Mouse (Mus musculus) embryonic facial prominence, embryonic 10.5 days (tissue): ENCODE data around the gene Gm26920. TPM values are rescaled to one million over a fixed set of nuclear protein-coding genes. Genes with fewer than 3 reads are reported as not detected.
A peak's percentile ranks its signal among the peaks of the same experiment; 100 is the strongest.
"Not testable (repeated sequence)": the region's sequence is repeated elsewhere in the genome, so short reads cannot be mapped to it uniquely, and the experiment has no call there.

ENCODE experiments used
- DNase-seq: peaks from one replicate; pipeline ENCODE4 v3.0.0-alpha.2; 2017; ENCODE audit warnings: low spot score
- H3K27ac ChIP-seq: fragments of 300-500 bp; sonication (generic); replicated peaks from 2 replicates; pipeline ENCODE4 v1.5.1; 2016; ENCODE audit warnings: mild to moderate bottlenecking
- H3K27me3 ChIP-seq: fragments of 300-500 bp; sonication (generic); replicated peaks from 2 replicates; pipeline ENCODE4 v1.6.1; 2016; ENCODE audit warnings: low read depth, mild to moderate bottlenecking; ENCODE audit not compliant: poor library complexity, severe bottlenecking
- H3K36me3 ChIP-seq: fragments of 300-500 bp; sonication (generic); replicated peaks from 2 replicates; pipeline ENCODE4 v1.6.1; 2016; ENCODE audit warnings: mild to moderate bottlenecking, moderate library complexity
- H3K4me1 ChIP-seq: fragments of 300-500 bp; sonication (generic); 2 replicates; pipeline ENCODE4 v1.6.1; 2016
- H3K4me3 ChIP-seq: fragments of 300-500 bp; sonication (generic); 2 replicates; pipeline ENCODE4 v1.5.1; 2016; ENCODE audit warnings: mild to moderate bottlenecking, moderate library complexity
- H3K9me3 ChIP-seq: fragments of 300-500 bp; sonication (generic); 2 replicates; pipeline ENCODE4 v1.6.1; 2016; ENCODE audit warnings: mild to moderate bottlenecking
- WGBS: fragments of 180-500 bp; shearing (Covaris S2); methylation state at CpG from one replicate; pipeline ENCODE4 v1.1.7; 2016; 5-methylcytosine and 5-hydroxymethylcytosine counted together
- polyA plus RNA-seq: library from polyadenylated mRNA; unstranded; fragments of >200 nt; fragmentation: Nextera tagmentation; extraction: Ambion mirVana; gene quantifications from 2 replicates; pipeline ENCODE4 v1.2.1, GENCODE M21; 2016

The Gm26920 gene
- polyA plus RNA-seq: 1.6 and 4.8 TPM in 2 replicates

DNA sequence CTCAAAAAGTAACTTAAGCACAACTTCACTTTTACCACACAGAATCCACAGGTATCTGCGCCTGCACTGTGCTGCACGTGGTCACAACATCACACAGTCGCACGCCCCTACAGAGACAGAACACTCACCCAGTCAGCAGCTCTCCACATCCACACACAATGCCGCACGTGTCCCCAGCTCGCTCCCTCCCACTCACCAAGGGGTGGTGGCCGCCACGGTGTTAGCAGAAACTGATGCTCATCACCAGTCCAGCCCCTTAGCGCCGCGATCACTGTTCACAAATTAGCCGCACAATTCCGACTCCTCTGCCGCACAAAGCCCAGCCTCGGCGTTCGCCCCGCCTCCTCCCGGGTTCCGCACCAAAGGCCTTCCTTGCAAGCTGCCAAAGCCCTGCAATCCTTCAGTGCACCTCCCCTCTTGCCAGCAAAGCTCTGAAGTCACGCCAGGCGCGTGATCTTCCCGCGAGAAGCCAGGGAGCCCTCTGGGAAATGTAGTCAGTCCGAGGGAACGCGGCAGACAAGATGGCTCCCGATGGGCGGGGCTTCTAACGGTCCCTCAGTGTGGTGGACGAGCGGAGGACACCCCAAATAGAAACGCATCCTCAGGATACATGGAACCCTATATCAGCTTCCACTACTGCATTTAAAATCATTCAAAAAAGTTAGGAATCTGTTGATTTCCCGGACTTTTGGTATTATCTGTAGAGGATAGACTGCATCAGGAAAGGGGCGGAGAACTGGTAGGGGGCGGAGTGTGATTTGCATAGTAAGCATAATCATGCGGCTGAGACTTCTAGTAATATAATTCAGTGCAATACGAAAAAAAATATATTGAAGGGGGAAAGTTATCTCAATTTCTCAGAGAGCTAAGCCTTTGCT lies at the start of gene Gm26920, which contains the start of gene Zfp566:
Gene Gm26920, minus strand, starts transcription at position 319 of the 878 bp plus-strand sequence.
Gene Zfp566, minus strand, starts transcription at position 436 of the 878 bp plus-strand sequence.
- Histone ChIP-seq H3K4me1 (peaks cover 31% of the 10 kb centered on the region), H3K4me3 (peak within 1 kb of the TSS; percentile 80), H3K9me3 (peaks cover 4% of the 10 kb centered on the region; the same call in 1 of the 2 replicates), H3K36me3 (peaks cover 22% of the 10 kb centered on the region), H3K27ac (peak within 1 kb of the TSS; percentile 92), H3K27me3 (no peaks in the 10 kb centered on the region)
- peak; percentile 98 for DNase-seq
- under 1% methylated on average over 40 of the region's 40 CpGs for WGBS

- peaks cover 90% of the 10 kb centered on the region for H3K36me3 ChIP-seq
These were observed 46.6 kb upstream of the Gm26920 start for GRCm38 (mm10) chr7:30136826-30137225.

DNA sequence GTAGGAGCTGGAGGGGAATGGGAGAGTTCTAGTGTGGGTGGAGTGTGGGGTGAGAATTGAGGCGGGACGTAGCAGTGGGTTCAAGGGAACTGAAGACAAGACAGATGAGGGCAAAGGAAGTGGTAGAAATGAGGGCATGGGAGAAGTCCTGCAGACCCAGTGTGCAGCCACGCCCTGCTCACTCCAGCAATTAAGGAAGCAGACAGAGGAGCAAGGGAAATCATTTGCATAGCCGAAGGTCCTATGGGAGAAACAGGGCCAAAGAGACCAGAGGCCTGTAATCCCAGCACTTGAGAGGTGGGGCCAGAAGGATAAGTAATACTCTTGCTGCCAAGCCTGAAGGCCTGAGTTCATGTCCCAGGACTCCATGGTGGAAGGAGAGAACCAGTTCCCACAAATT lies 42.2 kb upstream of the Gm26920 start:
- Histone ChIP-seq H3K9me3 (peaks cover 14% of the 10 kb centered on the region), H3K27me3 (no peaks in the 10 kb centered on the region), H3K4me1 (no peaks in the 10 kb centered on the region), H3K36me3 (peaks cover 93% of the 10 kb centered on the region), H3K27ac (no peak overlapping the region), H3K4me3 (no peak overlapping the region)
- DNase-seq: no peak
- WGBS: 96% methylated on average over 4 of the region's 4 CpGs

More at GRCm38 (mm10) chr7:30136826-30137225, 46.6 kb upstream of the Gm26920 start:
- no peaks in the 10 kb centered on the region for H3K27me3 ChIP-seq
- no peak for DNase-seq
- H3K27ac ChIP-seq: no peak overlapping the region
- H3K9me3 ChIP-seq: peaks cover 17% of the 10 kb centered on the region
- no peak overlapping the region for H3K4me3 ChIP-seq
- H3K4me1 ChIP-seq: no peaks in the 10 kb centered on the region
- WGBS: 92% methylated on average over 10 of the region's 10 CpGs

DNA sequence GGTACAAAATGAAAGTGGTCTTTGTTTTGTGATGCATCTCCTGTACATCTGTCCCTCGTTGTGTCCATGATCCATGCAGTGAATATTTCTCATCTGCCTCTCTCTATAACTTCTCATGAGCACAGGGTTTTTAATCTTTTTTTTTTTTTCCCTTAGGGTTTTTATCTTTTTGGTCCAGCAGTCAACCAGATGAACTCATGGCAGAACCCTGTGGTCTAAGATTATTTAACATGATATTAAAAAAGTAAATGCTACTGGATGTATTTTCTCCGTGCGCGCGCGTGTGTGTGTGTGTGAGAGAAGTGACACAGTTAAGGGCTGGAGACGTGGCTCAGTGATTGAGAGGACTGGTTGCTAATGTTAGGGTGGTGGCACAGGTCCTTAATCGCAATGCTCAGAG lies 39.7 kb upstream of the Gm26920 start:
- 93% methylated on average over 8 of the region's 8 CpGs for WGBS
- Histone ChIP-seq H3K27ac (no peak overlapping the region), H3K9me3 (peaks cover 14% of the 10 kb centered on the region), H3K4me1 (no peaks in the 10 kb centered on the region), H3K36me3 (peaks cover 91% of the 10 kb centered on the region), H3K27me3 (no peaks in the 10 kb centered on the region), H3K4me3 (no peak overlapping the region)
- DNase-seq: no peak

- DNase-seq: no peak
- Histone ChIP-seq H3K4me1 (peaks cover 16% of the 10 kb centered on the region), H3K4me3 (peak overlapping the region; percentile 73), H3K27ac (peak overlapping the region; percentile 86), H3K36me3 (peaks cover 19% of the 10 kb centered on the region), H3K9me3 (peaks cover 9% of the 10 kb centered on the region; the same call in 1 of the 2 replicates), H3K27me3 (no peaks in the 10 kb centered on the region)
- WGBS: 12% methylated on average over 15 of the region's 15 CpGs
These were observed 31.9 kb upstream of the Gm26920 start for GRCm38 (mm10) chr7:30122188-30122530.

GRCm38 (mm10) chr7:30121308-30122187 lies 31.3 kb upstream of the Gm26920 start, which contains the start of gene Zfp382:
Gene Zfp382 (plus strand): TSS chr7:30121942.
- H3K9me3 ChIP-seq: peaks cover 9% of the 10 kb centered on the region; the same call in 1 of the 2 replicates
- peak within 1 kb of the TSS; percentile 86 for H3K27ac ChIP-seq
- peaks cover 13% of the 10 kb centered on the region for H3K36me3 ChIP-seq
- peak within 1 kb of the TSS; percentile 73 for H3K4me3 ChIP-seq
- H3K4me1 ChIP-seq: peaks cover 16% of the 10 kb centered on the region
- WGBS: 1% methylated on average over 61 of the region's 61 CpGs
- peak; percentile 95 for DNase-seq
- no peaks in the 10 kb centered on the region for H3K27me3 ChIP-seq

- H3K27ac ChIP-seq, H3K27me3 ChIP-seq, DNase-seq, H3K36me3 ChIP-seq, H3K4me3 ChIP-seq: not testable (repeated sequence)
- 95% methylated on average over 12 of the region's 12 CpGs for WGBS
- peaks cover 15% of the 10 kb centered on the region for H3K4me1 ChIP-seq
- peaks cover 42% of the 10 kb centered on the region for H3K9me3 ChIP-seq
These were observed 27.7 kb upstream of the Gm26920 start for GRCm38 (mm10) chr7:30117935-30118334.

DNA sequence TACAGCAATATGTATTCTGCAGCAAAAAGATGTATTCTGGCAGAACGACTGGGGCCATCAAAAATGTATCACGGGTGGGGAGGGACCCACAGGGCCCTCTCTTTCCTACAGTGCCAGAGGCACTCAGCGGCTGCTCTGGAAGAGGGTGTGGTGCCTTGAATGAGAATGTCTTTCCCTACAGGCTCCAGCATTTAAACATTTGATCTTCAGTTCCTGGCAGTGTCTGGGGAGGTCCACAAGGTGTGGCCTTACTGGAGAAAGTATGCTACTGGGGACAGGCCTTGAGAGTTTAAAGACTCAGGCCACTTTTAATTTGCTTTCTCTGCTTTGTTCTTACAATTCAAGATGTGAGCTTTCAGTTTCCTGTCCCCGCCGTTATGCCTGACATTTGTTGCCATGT lies 25.9 kb upstream of the Gm26920 start:
- no peak overlapping the region for H3K27ac ChIP-seq
- no peak overlapping the region for H3K4me3 ChIP-seq
- no peak for DNase-seq
- H3K36me3 ChIP-seq: peaks cover 6% of the 10 kb centered on the region; the same call in 1 of the 2 replicates
- 93% methylated on average over 5 of the region's 5 CpGs for WGBS
- H3K9me3 ChIP-seq: peaks cover 42% of the 10 kb centered on the region
- no peaks in the 10 kb centered on the region for H3K27me3 ChIP-seq
- H3K4me1 ChIP-seq: 0 out of 2 replicates have a peak, but pooled peaks cover 1% of the 10 kb centered on the region

- 96% methylated on average over 13 of the region's 13 CpGs for WGBS
- H3K27me3 ChIP-seq: no peaks in the 10 kb centered on the region
- peaks cover 25% of the 10 kb centered on the region for H3K9me3 ChIP-seq
- H3K27ac ChIP-seq: no peak overlapping the region
- H3K36me3 ChIP-seq: peaks cover 75% of the 10 kb centered on the region
- peaks cover 8% of the 10 kb centered on the region for H3K4me1 ChIP-seq
- no peak for DNase-seq
- no peak overlapping the region for H3K4me3 ChIP-seq
These were observed 9.1 kb upstream of the Gm26920 start for GRCm38 (mm10) chr7:30099297-30099696.

DNA sequence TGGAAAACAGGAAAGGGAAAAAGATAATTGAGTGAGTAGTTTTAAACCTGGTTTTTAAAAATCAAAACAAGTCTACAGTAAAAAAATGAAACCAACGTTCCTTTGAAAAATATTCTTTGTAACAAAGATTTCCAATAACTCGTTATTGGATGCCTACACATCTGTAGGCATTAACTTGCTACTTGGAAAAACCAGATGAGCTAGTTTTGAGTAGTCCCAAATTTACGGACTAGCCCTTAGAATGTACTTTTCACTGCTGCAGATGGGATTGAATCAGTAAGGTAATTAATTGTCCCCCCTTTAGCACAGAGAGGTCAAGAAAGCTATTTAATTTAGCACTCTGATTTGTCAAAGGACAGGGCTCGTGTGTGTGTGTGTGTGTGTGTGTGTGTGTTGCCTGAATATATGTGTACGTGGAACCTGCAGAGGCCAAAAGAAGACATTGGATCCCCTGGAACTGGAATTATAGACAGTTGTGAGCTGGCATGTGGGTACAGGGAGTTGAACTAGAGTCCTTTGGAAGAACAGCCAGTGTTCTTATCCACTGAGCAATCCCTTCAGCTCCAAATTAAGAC lies 5.4 kb upstream of the Gm26920 start:
- Histone ChIP-seq H3K27ac (peak overlapping the region; percentile 97), H3K36me3 (peaks cover 38% of the 10 kb centered on the region), H3K4me3 (peak overlapping the region; percentile 72), H3K9me3 (no peaks in the 10 kb centered on the region; the same call in 1 of the 2 replicates), H3K27me3 (no peaks in the 10 kb centered on the region), H3K4me1 (peaks cover 18% of the 10 kb centered on the region)
- WGBS: 19% methylated on average over 5 of the region's 5 CpGs
- DNase-seq: peak; percentile 30

GRCm38 (mm10) chr7:30094646-30095429 lies 4.6 kb upstream of the Gm26920 start, which contains the start of gene Zfp260:
Gene Zfp260 (plus strand): TSS chr7:30094777.
- Histone ChIP-seq H3K36me3 (peaks cover 30% of the 10 kb centered on the region), H3K9me3 (no peaks in the 10 kb centered on the region; the same call in 1 of the 2 replicates), H3K27me3 (no peaks in the 10 kb centered on the region), H3K4me1 (peaks cover 18% of the 10 kb centered on the region), H3K27ac (peak within 1 kb of the TSS; percentile 97), H3K4me3 (peak within 1 kb of the TSS; percentile 72)
- DNase-seq: peak; percentile 95
- WGBS: under 1% methylated on average over 26 of the region's 26 CpGs
